Mouse (Mus musculus): ENCODE results near the gene Ankrd50. TPM values are rescaled to one million over a fixed set of nuclear protein-coding genes. Genes with fewer than 3 reads are reported as not detected.

Gene Ankrd50
- total RNA-seq (2015; ENCODE audit: low replicate concordance), result 1.1 and 4.6 TPM in 2 replicates
- total RNA-seq (2017; ENCODE audit: low replicate concordance), result 0.77 and 1.5 TPM in 2 replicates

DNA sequence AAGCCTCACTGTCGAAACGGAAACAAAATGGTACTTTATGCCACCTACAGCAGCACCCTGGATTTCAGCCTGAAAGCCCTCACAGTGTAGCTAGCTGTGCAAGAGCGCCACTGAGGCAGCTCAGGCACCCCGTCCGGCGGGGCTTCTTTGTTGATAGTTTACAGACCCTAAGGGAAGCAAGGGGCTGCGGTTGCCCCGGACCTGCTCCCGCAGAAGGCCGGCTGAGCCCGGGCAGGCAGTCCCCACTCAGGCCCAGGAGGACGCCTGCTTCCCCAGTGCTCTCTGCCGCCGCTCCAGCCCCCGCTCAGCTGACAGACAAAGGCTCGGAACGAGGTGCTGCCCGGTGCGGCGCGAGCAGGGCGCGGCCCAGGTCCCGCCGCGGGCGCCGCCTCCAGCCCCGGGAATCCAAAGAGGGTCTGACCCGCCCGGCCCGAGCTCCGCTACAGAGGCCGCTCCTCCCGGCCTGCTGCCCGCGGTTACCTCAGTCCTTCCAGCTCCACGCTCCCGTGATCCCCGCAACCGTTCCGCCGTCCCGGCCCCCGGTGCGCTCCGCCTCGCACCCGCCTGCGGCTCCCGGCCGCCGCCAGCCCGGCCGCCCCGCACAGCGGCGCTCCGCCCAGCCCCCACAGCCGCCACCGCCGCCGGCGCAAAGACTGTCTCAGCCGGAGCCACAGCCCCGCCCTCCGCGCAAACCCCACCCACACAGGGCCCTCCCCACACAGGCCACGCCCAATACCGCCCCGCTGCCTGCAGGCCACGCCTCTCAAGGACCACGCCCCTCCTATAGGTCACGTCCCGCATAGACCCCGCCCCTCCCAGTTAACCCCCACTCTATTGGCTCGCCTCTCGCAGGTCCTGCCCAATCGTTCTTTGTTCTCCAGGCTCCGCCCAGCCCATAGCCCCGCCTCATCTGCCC, at the start of gene Ankrd50:
TSS of gene Ankrd50 (minus strand) at position 654 of the 916 bp plus-strand sequence.
- ATAC-seq (replicated peaks; ENCODE audit: low FRiP score, poor library complexity, severe bottlenecking), result peak; percentile 96

DNA sequence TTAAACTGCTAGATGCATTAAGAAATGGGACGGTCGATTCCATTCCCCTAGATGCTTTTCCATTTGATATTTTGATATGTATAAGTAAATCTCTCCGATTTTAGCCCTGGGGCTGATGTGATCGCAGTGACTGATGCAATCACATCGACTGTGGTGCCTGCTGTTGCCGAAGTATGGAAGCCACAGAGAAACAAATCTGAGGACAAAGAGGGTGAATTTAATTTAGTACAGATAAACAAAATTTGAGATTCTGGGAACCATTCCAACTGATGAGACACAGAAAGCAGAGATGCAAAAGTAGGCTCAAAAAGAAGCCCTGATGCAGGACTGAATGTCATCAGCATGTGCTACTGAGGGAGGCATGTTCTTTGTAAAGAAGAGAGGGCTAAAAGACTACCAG, 49.6 kb upstream of the Ankrd50 start:
- no peak for ATAC-seq (replicated peaks; ENCODE audit: low FRiP score, poor library complexity, severe bottlenecking)

DNA sequence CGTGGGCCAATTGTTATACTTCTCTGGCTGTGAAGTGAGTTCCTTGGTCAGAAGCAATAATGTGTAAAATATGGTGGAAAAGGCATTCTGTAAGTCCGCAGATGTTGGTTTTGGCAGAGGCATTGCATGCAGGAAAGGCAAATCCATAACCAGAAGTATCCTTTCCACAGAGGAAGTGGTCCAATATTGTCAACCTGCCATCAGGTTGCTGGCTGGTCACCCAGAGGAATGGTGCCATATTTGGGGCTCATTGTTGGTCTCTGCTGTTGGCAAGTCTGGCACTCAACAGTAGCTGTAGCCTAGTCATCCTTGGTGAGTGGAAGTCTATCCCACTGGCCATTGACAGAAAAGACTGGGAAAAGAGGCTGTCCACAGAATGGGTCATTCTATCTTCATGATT, 35.8 kb upstream of the Ankrd50 start:
- no peak for ATAC-seq (replicated peaks; ENCODE audit: low FRiP score, poor library complexity, severe bottlenecking)

DNA sequence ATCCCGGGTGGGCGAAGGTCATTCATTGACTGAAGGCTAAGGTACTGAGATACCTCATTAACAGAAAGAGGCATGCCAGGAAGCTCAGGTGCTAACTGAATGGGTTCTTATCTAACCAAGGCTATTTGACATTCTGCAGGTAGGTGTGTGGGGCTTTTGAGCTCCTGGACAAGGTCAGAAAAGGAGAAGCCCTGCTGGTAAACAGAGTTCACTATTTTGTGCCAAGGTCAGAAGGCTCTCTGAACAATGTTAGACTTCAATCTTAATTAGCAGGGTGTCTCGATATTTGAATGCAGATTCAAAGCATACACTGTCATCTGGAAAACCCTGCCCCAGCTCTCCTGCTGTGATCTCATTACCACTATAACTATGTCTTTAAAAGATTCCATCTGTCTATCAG, 35.3 kb upstream of the Ankrd50 start:
- no peak for ATAC-seq (replicated peaks; ENCODE audit: low FRiP score, poor library complexity, severe bottlenecking)

DNA sequence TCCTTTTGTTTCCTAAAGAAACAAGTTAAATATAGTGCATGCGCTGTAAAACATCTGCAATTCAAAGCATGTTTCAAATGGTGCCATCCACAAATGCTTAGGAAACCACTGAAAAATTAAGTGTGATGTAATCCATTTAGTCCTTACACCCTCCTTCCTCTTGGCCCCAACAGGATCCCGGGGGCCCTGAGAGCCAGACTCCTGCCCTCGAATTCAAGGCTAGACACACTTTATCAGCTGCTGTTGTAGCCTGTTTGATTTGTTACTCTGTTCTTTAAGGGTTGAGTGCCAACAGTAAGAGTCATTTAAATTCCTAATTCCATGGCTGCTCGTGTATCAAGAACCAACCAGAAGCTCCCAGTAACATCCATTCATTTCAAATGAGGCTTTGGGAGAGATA, 19.0 kb upstream of the Ankrd50 start:
- no peak for ATAC-seq (replicated peaks; ENCODE audit: low FRiP score, poor library complexity, severe bottlenecking)

DNA sequence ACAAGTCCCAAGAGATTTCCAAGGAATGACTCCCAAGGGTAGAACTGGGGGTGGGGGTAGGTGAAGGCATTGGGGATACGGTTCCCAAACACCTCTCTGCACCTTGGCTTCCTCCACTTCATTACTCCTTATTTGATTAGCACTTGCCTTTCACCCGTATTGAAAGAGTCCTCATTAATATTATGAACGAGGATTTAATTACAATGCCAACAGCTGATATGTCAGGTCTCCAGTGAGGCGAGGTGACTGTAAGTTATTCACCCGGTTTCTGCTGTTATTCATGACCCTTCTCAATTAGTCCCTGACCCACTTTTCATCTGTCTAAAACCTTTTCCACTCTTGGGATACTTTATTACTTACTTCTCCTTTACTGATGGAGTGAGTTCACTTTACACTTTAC, 17.5 kb upstream of the Ankrd50 start:
- ATAC-seq (replicated peaks; ENCODE audit: low FRiP score, poor library complexity, severe bottlenecking), result no peak

DNA sequence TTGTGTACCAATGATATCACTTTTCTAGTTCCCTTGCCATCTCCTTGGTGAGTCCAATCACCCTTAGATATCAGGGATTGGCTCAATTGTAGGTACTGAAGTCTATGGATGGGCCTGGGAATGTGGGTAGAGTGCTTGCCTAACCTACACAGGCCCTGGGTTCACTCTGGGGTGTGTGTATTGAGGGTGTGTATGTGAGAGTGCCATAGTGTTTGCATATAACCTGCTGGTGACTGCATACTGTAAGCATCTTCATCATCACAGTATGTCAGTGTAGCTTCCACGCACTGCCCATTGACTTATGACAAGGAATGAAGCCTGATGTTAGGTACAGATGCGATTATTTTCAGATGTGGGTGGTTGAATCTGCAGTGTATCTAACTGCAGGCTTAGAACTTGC, 17.1 kb upstream of the Ankrd50 start:
- ATAC-seq (replicated peaks; ENCODE audit: low FRiP score, poor library complexity, severe bottlenecking), result no peak

DNA sequence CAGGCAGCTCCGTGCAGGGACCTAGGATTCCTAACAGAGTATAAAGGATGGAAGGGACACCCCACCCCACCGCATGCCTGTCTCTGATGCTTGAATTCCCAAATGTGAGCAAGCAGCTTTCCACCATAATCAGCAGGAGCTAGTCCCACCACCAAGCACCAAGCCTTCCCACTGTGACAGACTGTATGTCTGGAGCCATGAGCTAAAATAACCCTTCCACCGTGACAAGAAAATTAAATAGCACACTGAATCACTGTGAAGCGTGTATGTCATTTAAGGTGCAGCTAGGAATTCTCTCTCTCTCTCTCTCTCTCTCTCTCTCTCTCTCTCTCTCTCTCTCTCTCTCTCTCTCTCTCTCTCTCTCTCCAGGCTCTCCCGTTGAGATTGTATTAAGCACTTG, 16.7 kb upstream of the Ankrd50 start:
- no peak for ATAC-seq (replicated peaks; ENCODE audit: low FRiP score, poor library complexity, severe bottlenecking)

DNA sequence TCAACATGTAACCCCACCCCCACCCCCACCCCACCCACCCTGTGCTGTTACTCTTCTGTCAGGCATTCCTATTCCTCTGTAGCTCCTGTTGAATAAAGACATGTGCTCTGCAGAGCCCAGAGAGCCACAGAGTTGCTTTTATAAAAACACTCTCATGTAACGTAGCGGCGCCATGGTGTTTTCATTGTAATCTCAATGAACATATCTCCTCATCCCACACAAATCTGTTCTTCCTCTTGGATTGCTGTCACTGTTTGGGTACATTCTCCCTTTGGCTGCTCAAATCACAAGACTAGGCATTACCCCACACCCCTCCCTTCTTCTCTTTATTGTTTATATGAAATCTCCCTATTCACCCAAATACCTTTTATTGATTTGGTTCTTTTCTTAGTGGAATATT, 13.9 kb upstream of the Ankrd50 start:
- ATAC-seq (replicated peaks; ENCODE audit: low FRiP score, poor library complexity, severe bottlenecking), result no peak

DNA sequence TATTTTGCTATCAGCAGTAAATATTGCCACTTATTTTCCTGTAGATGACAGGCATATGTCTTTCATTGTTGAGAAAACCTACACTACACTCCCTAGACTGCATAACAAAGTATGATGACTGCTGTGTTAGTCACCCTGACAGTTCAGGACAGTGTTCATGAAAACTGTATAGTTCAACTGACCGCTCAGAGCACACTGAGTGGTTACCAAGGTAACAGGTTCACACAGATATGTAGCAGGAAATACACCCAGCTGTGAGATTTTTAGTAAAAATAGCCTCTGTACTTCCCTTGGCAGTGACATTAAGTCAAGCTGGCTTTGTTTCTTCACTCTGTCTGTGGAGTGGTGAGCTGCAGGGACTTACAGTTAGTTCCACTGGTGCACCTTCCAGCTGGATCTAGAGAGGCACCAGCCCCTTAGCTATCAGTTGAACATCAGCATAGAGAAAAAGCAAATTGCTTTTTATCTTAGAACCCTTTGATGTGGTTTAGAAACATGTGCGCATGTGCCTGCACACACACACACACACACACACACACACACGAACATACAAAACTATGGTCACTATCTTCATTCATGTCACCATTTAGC, 12.2 kb upstream of the Ankrd50 start:
- ATAC-seq (replicated peaks; ENCODE audit: low FRiP score, poor library complexity, severe bottlenecking), result no peak

DNA sequence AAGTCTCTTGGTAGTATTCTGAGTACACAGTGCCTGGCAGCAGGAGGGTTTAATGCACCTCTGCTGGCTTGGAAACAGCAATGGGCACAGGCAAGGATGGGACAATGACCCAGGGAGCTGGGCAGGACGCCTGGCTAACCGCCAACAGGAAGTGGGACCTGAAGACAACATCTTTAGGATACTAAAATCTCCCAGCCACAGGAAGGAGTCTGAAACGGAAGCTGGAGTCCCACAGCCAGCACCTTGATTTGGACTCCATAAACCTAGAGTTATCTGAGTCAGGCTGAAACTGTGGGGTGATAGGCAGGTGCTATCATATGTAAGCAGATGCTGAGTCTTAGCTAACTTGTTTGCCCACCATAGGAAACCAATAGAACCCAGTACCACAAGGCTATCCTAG, 7.1 kb upstream of the Ankrd50 start:
- ATAC-seq (replicated peaks; ENCODE audit: low FRiP score, poor library complexity, severe bottlenecking), result no peak

DNA sequence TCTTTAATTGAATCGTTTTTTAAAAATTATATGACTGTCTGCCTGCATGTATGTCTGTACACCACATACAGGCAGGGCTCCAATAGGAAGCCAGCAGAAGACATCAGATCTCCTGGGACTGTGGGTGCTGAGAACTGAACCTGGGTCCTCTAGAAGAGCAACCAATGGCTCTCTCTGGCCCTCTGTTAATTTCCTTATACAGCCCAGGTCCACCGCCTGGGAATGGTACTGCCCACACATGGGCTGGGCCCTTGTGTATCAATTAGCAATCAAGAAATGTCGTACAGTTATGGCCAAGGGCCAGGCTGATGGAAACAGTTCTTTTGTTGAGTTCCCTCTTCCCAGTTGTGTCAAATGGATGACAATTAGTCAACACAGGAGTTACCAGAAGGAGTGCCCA, 6.6 kb upstream of the Ankrd50 start:
- ATAC-seq (replicated peaks; ENCODE audit: low FRiP score, poor library complexity, severe bottlenecking), result no peak

DNA sequence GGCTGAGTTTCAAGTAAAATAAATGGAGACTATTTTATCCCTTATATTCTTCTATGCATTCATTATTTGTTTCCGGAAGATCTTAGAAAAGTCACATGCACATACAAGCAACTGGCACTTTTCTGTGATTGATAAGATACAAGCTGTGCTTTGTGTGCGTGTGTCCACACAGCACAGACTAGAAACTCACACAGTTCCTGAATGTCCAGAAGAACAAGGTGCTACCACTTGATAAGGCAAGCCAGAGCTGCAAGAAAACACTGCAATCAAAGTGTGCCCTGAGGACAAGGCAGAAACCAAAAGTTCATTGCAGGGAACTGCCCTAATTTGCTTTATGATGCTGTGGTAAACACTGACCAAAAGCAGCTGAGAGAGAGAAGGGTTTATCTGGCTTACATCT, 6.1 kb upstream of the Ankrd50 start:
- no peak for ATAC-seq (replicated peaks; ENCODE audit: low FRiP score, poor library complexity, severe bottlenecking)

DNA sequence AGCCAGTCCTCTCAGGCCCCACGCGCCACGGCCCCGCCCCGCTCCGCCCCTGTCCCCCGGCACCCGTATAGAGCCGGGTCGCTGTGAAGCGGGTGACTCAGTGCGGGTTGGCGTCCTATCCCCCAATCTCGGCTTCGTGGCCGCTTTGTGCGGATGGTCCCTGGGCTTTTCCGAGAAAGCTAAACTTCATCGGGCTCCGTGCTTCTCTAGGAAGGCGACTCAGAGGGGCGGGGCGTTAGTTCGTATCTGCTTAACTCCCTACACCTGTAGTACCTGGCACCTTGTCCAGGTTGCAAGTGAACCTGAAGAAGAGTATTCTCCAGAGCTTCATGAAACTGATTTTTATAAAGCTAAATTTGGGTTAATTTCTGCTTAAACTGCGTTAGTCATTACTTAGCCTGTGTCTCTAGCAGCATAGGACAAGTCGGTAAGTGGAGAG, 482 bp upstream of the Ankrd50 start:
- no peak for ATAC-seq (replicated peaks; ENCODE audit: low FRiP score, poor library complexity, severe bottlenecking)

DNA sequence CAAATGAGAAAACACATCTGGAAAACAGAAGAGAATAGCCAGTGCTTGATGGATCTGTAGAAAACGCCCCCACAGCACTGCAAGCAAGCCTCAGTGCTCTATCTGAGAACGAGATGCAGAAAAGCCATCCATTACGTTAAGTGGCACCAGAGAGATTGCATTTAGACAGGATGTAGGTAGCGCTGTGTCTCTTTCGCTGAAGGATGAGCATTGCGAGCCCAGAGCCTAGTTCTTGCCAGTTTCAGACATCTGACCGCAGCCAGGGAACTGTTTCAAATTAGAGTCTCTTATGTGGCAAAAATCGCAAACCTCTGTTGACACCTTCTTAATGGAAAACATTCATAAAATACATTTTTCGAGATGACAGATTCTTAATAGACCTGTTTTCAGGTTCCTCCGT, 1.1 kb downstream of the Ankrd50 start:
- no peak for ATAC-seq (replicated peaks; ENCODE audit: low FRiP score, poor library complexity, severe bottlenecking)

DNA sequence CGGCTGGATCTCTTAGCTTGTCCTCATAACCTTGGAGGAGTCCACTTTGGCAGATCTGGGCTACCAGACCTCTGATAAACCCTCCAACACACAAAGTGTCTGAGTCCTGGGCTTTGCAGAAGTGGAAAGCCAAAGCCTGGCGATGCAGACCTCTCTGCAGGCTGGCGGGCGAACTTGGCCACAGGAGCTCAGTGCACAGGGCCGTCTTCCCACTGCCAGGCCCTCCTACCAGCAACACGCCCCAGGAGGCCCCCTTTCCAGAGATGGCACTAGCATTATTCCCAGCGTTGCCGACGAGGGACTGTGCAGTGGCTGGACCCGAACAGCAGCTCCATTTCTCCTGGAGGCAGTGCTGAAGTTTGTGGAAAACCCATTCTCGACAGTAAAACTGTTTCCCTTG, 1.9 kb downstream of the Ankrd50 start:
- no peak for ATAC-seq (replicated peaks; ENCODE audit: low FRiP score, poor library complexity, severe bottlenecking)

DNA sequence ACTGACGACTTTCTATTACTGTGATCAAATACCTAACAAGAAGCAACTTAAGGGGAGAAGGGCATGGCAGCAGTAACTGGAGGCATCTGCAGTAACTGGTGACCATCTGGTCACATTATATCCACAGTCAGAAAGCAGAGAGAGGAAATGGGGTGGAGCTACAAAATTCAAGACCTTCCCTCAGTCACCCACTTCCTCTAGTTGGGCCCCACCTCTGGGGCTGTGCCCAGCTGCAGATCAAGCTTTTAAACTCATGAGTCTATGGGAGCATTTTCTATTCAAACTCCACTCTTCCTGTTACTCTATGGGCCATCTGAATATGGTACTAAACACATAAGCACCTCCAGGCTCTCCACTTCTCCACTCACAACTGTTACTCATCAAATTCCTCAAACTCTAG, 3.5 kb downstream of the Ankrd50 start:
- no peak for ATAC-seq (replicated peaks; ENCODE audit: low FRiP score, poor library complexity, severe bottlenecking)

DNA sequence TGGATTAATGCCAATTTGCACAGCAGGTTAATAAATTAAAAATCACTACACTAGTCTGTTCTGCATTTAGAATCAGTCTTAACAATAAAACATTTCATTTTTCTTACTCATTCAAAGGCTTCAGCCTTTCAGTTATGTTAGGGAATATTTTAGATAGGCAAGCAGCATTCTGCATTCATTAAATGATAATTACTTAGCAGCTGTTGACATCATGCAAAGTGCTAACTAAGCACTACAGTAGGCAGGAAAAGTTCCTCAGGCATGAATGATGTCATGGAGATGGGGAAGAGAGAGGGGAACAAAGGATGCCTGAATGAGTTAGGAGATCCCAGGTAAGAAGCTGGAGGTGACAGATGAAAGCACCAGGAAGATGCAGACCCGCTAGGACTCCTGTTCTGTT, 6.7 kb downstream of the Ankrd50 start:
- no peak for ATAC-seq (replicated peaks; ENCODE audit: low FRiP score, poor library complexity, severe bottlenecking)

DNA sequence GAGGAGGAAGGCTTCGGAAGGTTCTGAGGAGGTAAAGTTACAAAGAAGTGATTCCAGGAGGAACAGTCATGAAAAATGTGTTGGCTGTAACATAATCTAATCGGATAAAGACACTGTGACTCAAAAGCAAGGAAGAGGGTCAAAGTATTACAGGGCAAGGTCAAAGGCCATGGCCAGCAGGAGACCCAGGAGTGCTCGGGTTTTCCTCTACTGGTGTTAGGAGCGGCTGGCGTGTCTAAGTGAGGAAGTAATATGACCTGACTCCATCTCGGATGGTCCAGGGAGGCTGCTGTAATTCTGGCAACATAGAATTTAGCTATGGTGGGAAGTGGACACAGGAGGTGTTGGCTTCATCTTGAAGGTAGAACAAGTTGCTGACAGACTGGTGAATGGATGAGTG, 9.1 kb downstream of the Ankrd50 start:
- ATAC-seq (replicated peaks; ENCODE audit: low FRiP score, poor library complexity, severe bottlenecking), result no peak

DNA sequence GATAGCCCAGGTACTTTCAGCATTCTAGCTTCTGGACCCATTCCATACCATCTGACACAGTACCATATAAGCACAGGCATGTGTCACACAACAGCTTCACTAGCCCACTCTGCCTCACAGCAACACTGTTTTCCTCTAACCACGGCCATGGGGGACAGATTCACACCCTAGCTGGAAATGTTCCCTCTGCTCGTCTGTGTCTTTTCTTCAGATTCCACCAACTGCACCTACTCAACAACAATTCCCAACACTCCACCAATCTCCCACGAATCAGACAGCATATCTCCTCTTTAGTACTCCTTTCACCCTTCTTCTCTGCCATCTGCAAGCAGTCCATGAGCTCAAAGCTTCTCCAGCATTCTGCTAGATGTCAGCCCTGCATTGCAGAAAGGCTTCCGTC, 11.5 kb downstream of the Ankrd50 start:
- ATAC-seq (replicated peaks; ENCODE audit: low FRiP score, poor library complexity, severe bottlenecking), result no peak

DNA sequence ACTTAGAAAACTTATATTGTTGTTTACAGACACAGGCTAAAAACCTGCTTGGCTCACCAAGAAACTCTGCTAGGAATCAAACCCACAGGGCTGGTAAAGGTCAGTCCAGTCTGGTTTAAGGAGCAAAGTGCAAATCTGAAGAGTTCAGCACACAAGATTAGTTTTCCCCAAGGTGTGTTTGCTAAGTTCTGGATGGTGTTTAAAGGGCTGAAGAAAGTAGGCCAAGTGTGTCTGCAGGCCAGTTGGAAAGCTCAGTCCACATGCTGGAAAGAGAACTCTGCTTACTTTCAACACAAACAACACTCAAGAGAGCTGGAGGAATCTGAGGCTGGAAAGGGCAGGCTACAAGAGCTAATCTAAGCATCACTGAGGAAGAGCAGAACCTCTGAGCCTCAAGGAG, 13.1 kb downstream of the Ankrd50 start:
- ATAC-seq (replicated peaks; ENCODE audit: low FRiP score, poor library complexity, severe bottlenecking), result no peak
